Mouse (Mus musculus) testis, adult 2 months (tissue): ENCODE data around the gene Dapk2. TPM values are rescaled to one million over a fixed set of nuclear protein-coding genes. Genes with fewer than 3 reads are reported as not detected.
"Not testable (repeated sequence)": the region's sequence is repeated elsewhere in the genome, so short reads cannot be mapped to it uniquely, and the experiment has no call there.

Experiments used
- H3K27ac ChIP-seq: fragments of 200-500 bp; 2 replicates; pipeline ENCODE4 v1.5.1; 2012; ENCODE audit warnings: low read depth, low read length; ENCODE audit not compliant: control insufficient read depth, insufficient read depth
- H3K27me3 ChIP-seq: fragments of 200-500 bp; 2 replicates; pipeline ENCODE4 v1.6.1; 2012; ENCODE audit warnings: mild to moderate bottlenecking, low read length, moderate library complexity; ENCODE audit not compliant: control insufficient read depth, insufficient read depth
- H3K36me3 ChIP-seq: fragments of 200-500 bp; 2 replicates; pipeline ENCODE4 v1.6.1; 2012; ENCODE audit warnings: mild to moderate bottlenecking, low read length; ENCODE audit not compliant: control insufficient read depth, insufficient read depth
- H3K4me1 ChIP-seq: fragments of 200-500 bp; 2 replicates; pipeline ENCODE4 v1.6.1; 2012; ENCODE audit warnings: low read length; ENCODE audit not compliant: control insufficient read depth, insufficient read depth
- H3K4me3 ChIP-seq: fragments of 200-500 bp; 2 replicates; pipeline ENCODE4 v1.5.1; 2012; ENCODE audit warnings: low read depth, mild to moderate bottlenecking, low read length, moderate library complexity, mixed read lengths; ENCODE audit not compliant: control insufficient read depth
- CTCF ChIP-seq: fragments of 200-500 bp; IDR thresholded peaks from 2 replicates; pipeline ENCODE4 v1.5.1; 2012; ENCODE audit warnings: low read depth, mild to moderate bottlenecking, inconsistent platforms, low read length, moderate library complexity; ENCODE audit not compliant: control insufficient read depth, insufficient read depth, insufficient replicate concordance
- POLR2A ChIP-seq: fragments of 200-500 bp; IDR thresholded peaks from 2 replicates; pipeline ENCODE4 v1.6.1; 2012; ENCODE audit warnings: low read depth, mild to moderate bottlenecking, inconsistent platforms, low read length, moderate library complexity; ENCODE audit not compliant: control insufficient read depth
- polyA plus RNA-seq: library from polyadenylated mRNA; depleted of rRNA; stranded (reverse); fragments of >200 nt; gene quantifications from 2 replicates; pipeline ENCODE4 v1.2.3, GENCODE M21; 2012

Dapk2 gene
- polyA plus RNA-seq, 1 experiment, result 0.67 TPM

DNA sequence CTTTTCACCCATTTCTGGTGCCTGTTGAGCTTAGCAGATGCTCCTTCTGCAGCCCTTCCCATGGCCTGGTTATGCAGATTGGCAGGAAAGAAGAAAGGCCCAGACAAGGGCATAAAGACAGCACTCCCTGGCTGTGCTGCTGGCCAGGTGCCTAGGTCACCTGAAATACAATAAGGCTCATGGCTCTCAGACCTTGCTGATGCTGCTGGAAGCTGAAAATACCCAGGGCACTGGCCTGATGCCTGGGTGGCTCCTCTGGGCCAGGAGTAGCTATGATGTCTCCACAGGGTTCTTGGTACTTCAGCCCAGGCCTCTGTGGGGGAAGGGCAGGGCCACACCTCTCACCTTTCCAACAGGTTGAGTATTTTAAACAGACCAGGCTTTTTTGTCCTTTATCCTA, 121.6 kb downstream of the Dapk2 start:
- no peaks in the 10 kb centered on the region for H3K36me3 ChIP-seq
- TF ChIP-seq CTCF, result no peak
- TF ChIP-seq POLR2A, result no peak
- no peaks in the 10 kb centered on the region for H3K27me3 ChIP-seq
- no peak overlapping the region for H3K4me3 ChIP-seq
- no peak overlapping the region for H3K27ac ChIP-seq
- no peaks in the 10 kb centered on the region for H3K4me1 ChIP-seq

DNA sequence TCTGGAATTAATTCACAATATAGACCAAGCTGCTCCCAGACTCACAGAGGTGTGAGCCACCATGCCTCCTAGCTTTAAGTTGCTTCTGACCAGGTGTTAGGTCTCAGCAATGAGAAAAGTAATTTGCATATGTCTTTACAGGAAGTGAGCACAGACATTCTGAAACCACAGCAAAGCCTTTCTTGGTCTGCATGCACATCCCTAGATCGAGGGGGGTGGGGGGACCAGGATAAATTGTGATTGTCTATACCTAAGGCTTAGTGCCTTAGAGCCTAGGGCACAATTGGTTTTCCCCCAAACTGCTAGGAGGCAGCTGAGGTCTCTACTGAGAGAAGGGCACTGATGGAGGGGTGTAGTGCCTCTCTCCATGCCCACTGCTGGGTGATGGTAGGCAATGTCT, 122.5 kb downstream of the Dapk2 start:
- TF ChIP-seq POLR2A (no peak), CTCF (no peak)
- Histone ChIP-seq H3K36me3 (no peaks in the 10 kb centered on the region), H3K4me1 (no peaks in the 10 kb centered on the region), H3K27ac (no peak overlapping the region), H3K4me3 (no peak overlapping the region), H3K27me3 (no peaks in the 10 kb centered on the region)

DNA sequence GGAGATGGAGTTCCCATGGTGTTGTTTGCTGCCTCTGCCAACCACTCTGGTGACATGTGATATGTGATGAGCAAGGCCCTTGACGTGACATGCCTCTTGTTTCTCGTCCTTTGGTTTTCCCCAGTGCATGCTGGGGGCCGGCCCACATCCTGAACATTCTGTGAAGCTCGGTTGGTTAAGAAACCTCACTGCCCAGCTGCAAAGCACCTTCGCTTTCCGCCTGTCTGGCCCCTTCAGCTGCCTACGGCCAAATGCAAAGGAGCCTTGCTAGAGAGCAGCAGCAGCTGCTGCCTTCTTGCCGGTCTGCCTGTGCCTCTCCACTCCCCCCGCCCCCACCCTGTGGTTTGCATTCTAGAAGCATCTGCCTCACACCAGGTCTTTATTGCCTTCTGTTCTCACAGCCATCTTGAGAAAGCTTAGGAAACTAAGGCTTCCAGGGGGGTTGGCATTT, 123.5 kb downstream of the Dapk2 start:
- H3K36me3 ChIP-seq, result no peaks in the 10 kb centered on the region
- H3K4me1 ChIP-seq, result no peaks in the 10 kb centered on the region
- TF ChIP-seq CTCF (no peak), POLR2A (no peak)
- no peaks in the 10 kb centered on the region for H3K27me3 ChIP-seq
- H3K4me3 ChIP-seq, result no peak overlapping the region
- no peak overlapping the region for H3K27ac ChIP-seq

- H3K4me1 ChIP-seq, result no peaks in the 10 kb centered on the region
- H3K27ac ChIP-seq, result no peak overlapping the region
- no peaks in the 10 kb centered on the region for H3K36me3 ChIP-seq
- H3K4me3 ChIP-seq, result no peak overlapping the region
- no peaks in the 10 kb centered on the region for H3K27me3 ChIP-seq
- no peak for TF ChIP-seq POLR2A
- TF ChIP-seq CTCF, result no peak
Observed at GRCm38 (mm10) chr9:66282582-66282981, 124.6 kb downstream of the Dapk2 start.

DNA sequence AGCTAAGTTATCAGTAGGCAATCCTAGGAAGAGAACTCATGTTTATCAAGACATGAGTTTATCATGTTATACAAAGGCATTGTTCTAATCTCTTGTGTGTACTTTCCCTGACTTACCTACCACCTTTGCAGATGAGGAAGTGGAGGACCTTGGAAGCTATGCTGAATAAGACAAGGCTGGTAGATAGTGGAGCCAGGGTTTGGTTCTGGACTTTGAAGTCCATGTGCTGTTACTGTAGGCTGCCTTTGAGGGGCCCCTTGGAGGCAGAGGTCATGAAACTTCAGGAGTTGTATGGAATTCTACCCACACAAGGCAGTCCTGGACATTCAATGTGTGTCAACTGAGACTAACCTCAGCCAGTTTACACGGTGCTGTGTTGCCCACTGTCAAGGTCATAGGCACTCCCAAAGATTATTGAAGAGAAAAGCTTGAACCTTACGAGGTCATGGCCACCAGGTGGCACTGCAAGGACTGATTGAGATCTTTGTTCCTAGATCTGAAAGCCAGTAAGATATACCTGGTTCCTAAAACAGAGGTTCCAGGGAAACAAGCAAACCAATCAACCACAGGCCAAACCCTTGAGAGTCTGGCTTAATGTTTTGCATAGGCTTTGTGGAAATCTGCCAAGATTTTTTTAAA, 125.7 kb downstream of the Dapk2 start:
- Histone ChIP-seq H3K4me3 (no peak overlapping the region), H3K36me3 (no peaks in the 10 kb centered on the region), H3K4me1 (no peaks in the 10 kb centered on the region), H3K27me3 (no peaks in the 10 kb centered on the region), H3K27ac (no peak overlapping the region)
- TF ChIP-seq CTCF, result no peak
- no peak for TF ChIP-seq POLR2A

DNA sequence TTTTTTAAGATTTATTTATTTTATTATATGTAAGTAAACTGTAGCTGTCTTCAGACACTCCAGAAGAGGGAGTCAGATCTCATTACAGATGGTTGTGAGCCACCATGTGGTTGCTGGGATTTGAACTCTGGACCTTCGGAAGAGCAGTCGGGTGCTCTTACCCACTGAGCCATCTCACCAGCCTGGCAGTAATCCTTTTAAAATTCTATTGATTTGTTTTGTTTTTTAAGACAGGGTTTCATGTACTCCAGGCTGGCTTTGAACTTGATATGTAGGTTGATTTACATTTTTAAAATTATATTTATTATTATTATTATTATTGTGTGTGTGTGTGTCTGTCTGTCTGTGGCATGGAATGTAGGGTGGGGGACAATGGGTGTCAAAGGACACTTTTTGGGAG, 127.2 kb downstream of the Dapk2 start:
- not testable (repeated sequence) for H3K36me3 ChIP-seq, H3K4me3 ChIP-seq, H3K27ac ChIP-seq, H3K27me3 ChIP-seq, H3K4me1 ChIP-seq

DNA sequence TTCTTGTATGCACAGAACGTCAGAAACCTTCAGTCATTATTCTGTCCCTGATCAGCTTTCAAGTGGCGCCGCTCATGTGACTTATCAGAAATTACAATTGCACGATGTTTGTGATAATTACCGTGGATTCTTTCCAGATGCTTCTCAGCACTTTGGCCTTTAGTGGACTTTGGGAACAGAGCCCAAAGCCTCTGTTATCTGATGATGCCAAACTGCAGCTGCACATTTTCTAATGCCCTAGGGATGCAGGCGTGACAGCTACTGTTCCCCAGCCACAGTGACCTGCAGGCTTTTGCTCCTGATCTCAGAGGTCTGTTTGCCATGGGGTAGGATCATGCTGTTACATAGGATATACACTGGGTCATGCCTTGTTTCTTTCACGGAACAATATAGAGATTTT, 127.9 kb downstream of the Dapk2 start:
- no peaks in the 10 kb centered on the region for H3K36me3 ChIP-seq
- TF ChIP-seq CTCF (no peak), POLR2A (no peak)
- no peak overlapping the region for H3K4me3 ChIP-seq
- H3K27me3 ChIP-seq, result no peaks in the 10 kb centered on the region
- no peaks in the 10 kb centered on the region for H3K4me1 ChIP-seq
- H3K27ac ChIP-seq, result no peak overlapping the region

- no peaks in the 10 kb centered on the region for H3K27me3 ChIP-seq
- no peaks in the 10 kb centered on the region for H3K36me3 ChIP-seq
- TF ChIP-seq CTCF, result no peak
- no peak for TF ChIP-seq POLR2A
- no peak overlapping the region for H3K4me3 ChIP-seq
- H3K27ac ChIP-seq, result no peak overlapping the region
- H3K4me1 ChIP-seq, result no peaks in the 10 kb centered on the region; the same call in 1 of the 2 replicates
Observed at GRCm38 (mm10) chr9:66290727-66291126, 132.7 kb downstream of the Dapk2 start.
